Mouse (Mus musculus) right cerebral cortex, adult 2 months (tissue): ENCODE data around the gene Crtc1.
A peak's percentile ranks its signal among the peaks of the same experiment; 100 is the strongest.

ENCODE experiments used
- DNase-seq, 2 experiments: peaks; one replicate each; pipeline ENCODE4 v3.0.0; 2021 to 2022; ENCODE audit warnings: low spot score in 2 of 2

The Crtc1 gene

DNA sequence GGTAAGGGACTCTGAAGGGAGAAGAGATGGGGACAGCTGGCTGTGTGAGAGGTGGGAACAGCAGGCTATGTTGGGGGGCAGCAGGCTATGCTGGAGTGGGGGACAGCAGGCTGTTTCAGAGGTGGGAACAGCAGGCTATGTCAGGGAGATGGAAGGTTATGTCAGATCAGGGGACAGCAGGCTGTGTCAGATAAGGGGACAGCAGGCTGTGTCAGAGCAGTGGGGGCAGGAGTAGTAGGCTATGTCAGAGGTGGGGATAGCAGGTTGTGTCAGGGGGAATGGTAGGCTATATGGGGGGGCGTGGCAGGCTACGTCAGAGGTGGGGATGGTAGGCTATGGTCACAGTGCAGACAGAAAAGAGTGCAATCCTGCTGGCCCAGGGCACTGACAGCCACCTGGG is 16.7 kb downstream of the Crtc1 start:
- no peak for DNase-seq

GRCm38 (mm10) chr8:70421349-70422104 is 17.9 kb downstream of the Crtc1 start:
- DNase-seq, result no peak

GRCm38 (mm10) chr8:70419879-70420643 is 19.3 kb downstream of the Crtc1 start:
- no peak for DNase-seq

DNA sequence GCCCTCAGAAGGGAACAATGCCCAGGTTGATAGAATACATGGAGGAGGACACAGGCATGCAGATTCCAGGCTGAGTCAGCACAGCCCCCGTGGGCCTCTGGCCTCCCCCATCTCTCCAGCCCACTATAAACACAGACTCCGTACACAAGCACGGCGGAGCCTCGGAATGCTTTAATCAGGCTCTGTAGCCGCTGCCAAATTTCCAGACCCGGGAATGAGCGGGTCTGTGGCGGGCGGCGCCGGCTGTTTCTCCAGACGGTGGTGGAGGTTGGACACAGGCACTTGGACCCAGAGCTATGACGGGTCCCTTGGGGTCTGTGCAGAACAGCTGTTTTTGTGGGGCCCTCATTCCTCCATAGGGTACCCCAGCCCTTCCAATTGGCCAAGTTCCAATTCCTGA is 20.4 kb downstream of the Crtc1 start:
- DNase-seq, result peak; percentile 63 to 74

DNA sequence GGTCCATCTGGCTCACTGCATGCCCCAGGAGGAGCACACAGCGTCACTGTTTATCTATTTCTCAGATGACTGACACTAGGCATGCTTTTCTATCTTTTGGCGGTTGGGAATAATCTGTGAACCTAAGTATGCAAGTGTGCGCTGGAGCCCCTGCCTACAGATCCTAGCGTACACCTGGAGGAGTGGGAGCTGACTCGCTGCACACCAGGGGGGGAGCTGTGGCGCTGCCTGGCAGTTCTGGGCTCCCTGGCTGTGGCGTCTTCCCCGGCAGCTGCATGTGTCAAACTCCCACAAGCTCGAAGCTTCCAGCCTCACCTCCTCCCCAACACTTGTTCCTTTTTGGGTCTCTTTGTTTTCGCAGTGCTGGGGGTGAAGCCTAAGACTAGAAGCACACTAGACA is 21.5 kb downstream of the Crtc1 start:
- DNase-seq, result peak; percentile 85 to 86

GRCm38 (mm10) chr8:70416941-70417340 is 22.4 kb downstream of the Crtc1 start:
- DNase-seq, result peak; percentile 63 to 68

DNA sequence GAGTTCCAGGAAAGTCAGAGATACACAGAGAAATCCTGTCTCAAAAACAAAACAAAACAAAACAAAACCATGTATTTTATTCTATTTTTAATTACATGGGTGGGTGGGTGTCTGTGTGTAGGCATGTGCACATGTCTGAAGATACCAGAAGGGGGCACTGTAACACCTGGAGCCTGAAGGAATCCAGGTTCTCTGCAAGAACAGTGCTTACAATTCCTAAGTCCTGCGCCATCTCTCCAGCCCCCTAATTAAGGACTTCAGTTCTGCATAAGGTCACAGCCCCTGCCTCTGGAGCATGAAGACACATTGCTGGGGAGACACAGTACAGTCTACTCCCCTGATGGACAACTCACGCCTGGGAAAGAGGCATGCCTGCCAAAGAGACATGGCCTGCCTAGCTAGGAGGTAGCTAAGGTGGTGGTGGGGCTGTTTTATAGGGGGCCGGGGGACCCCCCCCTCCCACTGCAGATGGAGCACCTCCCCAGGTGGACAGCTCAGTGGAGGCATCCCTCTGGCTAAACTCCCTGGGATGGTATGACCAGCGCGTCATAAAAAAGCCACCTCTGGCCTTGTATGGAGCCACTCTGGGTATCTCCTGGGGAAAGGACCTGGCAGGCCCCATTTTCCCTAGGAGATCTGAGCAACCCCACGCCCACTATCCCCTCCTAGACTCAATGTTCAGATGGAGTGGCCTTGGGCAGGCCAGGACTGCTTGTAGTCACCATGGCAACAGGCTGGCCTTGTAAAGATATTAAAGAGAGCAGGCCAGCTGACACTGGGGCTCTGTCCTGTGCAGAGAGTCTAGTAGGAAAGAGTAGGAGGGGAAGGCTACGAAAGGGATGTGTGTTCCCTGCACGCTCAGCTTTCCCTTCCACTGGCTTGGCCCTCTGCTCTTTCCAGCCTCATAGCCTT is 23.6 kb downstream of the Crtc1 start:
- peak in 1 of 2 experiments; percentile 67 for DNase-seq

- DNase-seq, result no peak
Observed at GRCm38 (mm10) chr8:70414310-70414946, 25.0 kb downstream of the Crtc1 start.

DNA sequence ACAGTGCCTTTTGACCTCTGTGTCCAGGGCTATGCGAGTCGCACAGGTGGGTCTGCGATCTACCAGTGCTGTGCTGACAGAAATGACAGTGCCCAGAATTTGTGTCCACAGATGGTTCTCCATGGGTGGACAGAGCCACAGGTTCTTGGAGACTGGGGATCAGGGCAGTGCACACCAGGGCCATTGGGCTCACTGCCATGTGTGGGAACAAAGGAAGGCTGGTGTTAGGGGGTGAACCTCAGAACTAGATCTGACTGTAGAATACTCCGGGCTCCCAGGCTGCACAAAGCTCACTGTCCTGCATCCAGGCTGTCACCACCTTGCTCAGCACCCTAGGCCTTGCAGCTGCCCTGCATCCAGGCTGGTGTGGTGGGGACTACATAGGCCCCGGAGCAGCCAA is 29.1 kb downstream of the Crtc1 start:
- no peak for DNase-seq

GRCm38 (mm10) chr8:70409455-70409871 is 29.9 kb downstream of the Crtc1 start:
- DNase-seq, result peak; percentile 35 to 61

- no peak for DNase-seq
Observed at GRCm38 (mm10) chr8:70409019-70409418, 30.4 kb downstream of the Crtc1 start.

- no peak for DNase-seq
Observed at GRCm38 (mm10) chr8:70408301-70408700, 31.1 kb downstream of the Crtc1 start.

DNA sequence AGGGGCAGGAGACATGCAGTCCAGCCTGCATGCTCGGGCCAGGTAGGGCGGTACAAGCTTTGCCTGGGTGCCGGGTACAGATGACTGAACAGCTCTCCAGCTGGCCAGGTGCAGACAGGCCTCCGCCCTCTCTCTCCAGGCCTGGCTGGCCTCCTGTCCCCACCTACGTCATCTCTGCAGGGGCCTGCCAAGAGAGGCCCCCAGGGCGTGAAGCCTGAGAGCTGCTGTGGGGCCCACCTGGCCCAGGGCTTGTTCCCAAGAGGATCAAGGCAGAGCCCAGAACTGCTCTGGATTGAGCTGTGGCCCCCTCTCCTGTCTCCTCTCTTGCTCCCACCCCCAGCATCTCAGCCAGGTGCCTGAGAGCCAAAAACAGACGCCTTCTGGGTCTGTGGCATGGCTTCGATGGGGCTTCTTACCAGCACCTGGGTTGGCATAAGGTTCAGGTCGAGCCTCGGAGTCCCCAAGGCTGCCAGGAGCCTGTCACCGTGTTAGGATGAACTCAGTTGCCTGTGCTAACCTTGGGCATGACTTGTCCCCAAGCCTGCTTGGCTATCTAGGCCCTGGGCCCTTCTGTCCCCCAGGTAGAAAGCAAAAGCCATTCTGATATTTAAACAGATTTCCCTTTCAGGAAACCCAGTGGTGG is 32.8 kb downstream of the Crtc1 start:
- DNase-seq, result no peak

- DNase-seq, result no peak
Observed at GRCm38 (mm10) chr8:70405189-70405588, 34.2 kb downstream of the Crtc1 start.

- DNase-seq, result no peak
Observed at GRCm38 (mm10) chr8:70404212-70404611, 35.2 kb downstream of the Crtc1 start.

DNA sequence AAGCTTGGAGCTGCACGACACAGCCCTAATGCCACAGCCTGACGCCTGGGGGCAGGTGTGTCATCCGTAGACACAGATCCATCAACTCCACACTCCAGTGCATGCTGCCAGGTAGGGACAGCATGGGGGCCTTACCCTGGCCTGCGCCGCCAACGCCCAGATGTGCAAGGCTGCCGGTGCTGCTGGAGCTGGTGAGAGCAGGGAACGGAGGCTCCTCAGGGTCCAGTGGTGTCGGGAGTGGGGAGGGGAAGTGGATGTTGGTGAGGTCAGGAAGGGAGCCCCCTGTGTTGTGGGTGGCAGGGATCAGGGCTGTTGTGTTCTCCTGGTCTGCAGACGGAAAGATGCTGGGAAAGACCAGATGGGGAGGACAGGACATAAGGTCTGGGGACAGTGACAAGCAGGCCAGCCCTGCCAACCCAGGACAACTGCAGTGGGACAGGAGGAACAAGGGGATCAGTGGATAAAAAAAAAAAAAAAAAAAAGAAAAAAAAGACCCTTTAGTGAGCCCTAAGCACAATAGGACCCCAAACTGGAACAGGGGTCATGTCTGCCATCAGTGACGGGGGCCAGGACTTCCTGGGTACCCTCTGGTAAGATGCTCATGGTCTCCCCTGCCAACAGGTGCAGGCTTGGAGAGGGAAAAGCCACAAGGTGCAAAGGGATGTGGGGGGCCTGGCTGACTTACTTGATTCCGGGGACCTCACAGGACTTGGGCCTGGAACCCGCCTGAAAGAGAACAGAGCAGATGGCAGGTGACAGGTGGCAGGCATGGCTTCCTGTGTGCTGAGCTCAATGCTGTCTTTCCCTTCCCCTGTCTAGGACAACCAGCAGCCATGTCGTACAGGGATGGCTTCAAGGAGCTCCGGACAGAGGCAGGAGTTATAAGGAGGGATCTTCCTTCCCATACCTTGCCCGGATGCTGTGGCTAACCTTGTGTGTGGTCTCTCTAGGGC is 41.5 kb downstream of the Crtc1 start:
- no peak for DNase-seq

- DNase-seq, result no peak
Observed at GRCm38 (mm10) chr8:70396184-70396583, 43.2 kb downstream of the Crtc1 start.

GRCm38 (mm10) chr8:70395649-70396048 is 43.7 kb downstream of the Crtc1 start:
- no peak for DNase-seq

DNA sequence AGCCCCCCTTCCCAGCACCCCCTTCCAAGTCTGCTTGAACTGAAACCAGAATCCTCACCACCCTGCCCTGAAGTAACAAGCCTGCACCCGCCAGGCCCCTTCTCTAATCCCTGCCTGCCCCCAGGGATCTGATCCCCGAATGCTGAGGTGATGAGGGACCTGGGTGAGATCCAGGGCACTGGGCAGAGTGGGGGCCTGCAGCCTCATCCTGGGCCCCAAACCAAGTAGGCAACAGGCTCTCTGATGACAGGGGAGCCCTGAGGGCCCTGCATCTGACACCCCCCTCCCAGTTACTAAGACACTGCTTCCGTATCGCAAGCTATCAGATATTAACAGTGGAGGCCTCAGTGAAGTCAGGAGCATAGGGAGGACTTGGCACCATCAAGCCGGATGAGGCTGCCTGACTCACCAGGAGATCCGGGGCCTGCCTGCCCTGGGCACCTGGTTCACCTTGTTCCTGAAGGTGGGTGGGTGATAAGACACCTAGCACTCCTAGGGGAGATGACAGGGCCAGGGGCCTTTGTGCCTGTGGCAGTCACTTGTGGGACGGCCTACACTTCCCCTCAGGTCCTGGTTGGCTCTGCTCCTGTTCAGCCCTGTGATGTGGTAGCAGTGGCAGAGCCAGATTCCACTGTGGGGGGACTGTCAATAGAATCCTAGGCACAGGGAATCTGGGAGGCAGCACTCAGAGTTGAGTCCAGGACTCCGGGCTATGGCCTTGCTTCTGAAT is 44.9 kb downstream of the Crtc1 start:
- no peak for DNase-seq
